In the genomic region with DNA sequence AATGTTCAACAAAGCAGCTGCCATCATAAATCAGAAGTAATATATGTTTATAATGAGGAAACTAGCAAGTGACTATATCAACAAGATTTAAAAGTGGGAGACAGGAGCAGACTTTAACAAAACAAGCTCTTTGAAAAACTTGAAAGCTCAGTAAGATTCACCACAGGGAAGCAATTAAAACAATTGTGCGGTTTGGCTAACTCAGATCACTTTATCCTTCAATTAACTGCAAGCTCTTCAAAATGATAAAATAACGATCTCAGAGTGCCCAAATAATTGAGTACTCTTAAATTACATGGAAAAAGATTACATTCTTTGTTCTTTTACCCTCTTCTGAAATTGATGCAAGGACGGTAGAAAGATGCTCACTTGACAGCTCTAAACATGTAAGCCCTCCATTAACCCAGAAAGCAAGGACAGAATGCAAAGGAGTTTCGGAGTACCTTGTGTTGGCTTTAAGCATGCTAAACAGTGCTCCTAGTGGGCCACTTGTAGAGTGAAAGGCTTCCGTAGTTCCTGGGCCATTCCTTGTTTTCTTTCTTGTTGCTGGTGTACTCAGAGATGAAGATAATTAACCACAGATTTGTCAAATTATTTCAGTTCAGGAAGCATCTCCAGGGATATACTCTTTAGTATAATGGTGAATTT, we compare ENCODE assay signal across 29 mouse cellular contexts.
A peak's percentile ranks its signal among the peaks of the same experiment; 100 is the strongest.
DNase-seq lines count a peak whose midpoint lies in the region; ATAC-seq and TF ChIP-seq lines count a peak whose summit lies in the region.
"Had no signal": no experiment of that assay in that cellular context is flagged by ENCODE, and none has a peak within 500 bp of the region (broad histone marks: within the 10 kb centered on the region; RNA-seq: fewer than 3 reads in every experiment).

No protein-coding gene starts in this region.

- no peak overlapping the region for H3K9ac ChIP-seq in midbrain, postnatal 0 days (replicated peaks; ENCODE audit: low read length, poor library complexity, severe bottlenecking)
- no peak overlapping the region for H3K9ac ChIP-seq in midbrain, embryonic 13.5 days (replicated peaks)
- H3K9ac ChIP-seq: embryonic facial prominence, embryonic 13.5 days; forebrain, embryonic 12.5 days; forebrain, embryonic 15.5 days; hindbrain, embryonic 13.5 days; intestine, embryonic 15.5 days had no signal

- peak; percentile 27 for TF ChIP-seq CTCF in midbrain, postnatal 0 days (IDR thresholded peaks at IDR 0.05)

- no peak overlapping the region for H3K27ac ChIP-seq in midbrain, postnatal 0 days (ENCODE audit: low read depth, low read length)
- no peak overlapping the region for H3K27ac ChIP-seq in midbrain, embryonic 13.5 days
- no peak overlapping the region for H3K27ac ChIP-seq in embryonic facial prominence, embryonic 10.5 days (replicated peaks)
- H3K27ac ChIP-seq: embryonic facial prominence, embryonic 13.5 days; forebrain, embryonic 12.5 days; forebrain, embryonic 15.5 days; heart, adult 2 months; hindbrain, embryonic 10.5 days; hindbrain, embryonic 13.5 days; intestine, embryonic 15.5 days had no signal

- H3K4me1 ChIP-seq in midbrain, postnatal 0 days (ENCODE audit: insufficient read depth, low read length) = no peaks in the 10 kb centered on the region
- no peaks in the 10 kb centered on the region for H3K4me1 ChIP-seq in midbrain, embryonic 13.5 days (replicated peaks)
- no peaks in the 10 kb centered on the region for H3K4me1 ChIP-seq in embryonic facial prominence, embryonic 10.5 days
- H3K4me1 ChIP-seq: embryonic facial prominence, embryonic 13.5 days; forebrain, embryonic 12.5 days; forebrain, embryonic 15.5 days; hindbrain, embryonic 10.5 days; hindbrain, embryonic 13.5 days; intestine, embryonic 15.5 days had no signal

- no peak overlapping the region for H3K4me2 ChIP-seq in midbrain, postnatal 0 days (ENCODE audit: low read depth, low read length, poor library complexity, severe bottlenecking)
- H3K4me2 ChIP-seq in midbrain, embryonic 13.5 days (replicated peaks) = no peak overlapping the region
- H3K4me2 ChIP-seq: embryonic facial prominence, embryonic 13.5 days; forebrain, embryonic 12.5 days; forebrain, embryonic 15.5 days; heart, embryonic 11.5 days; hindbrain, embryonic 13.5 days; intestine, embryonic 15.5 days had no signal

- H3K27me3 ChIP-seq in midbrain, postnatal 0 days (ENCODE audit: insufficient read depth, low read length) = no peaks in the 10 kb centered on the region
- H3K27me3 ChIP-seq in midbrain, embryonic 13.5 days = no peaks in the 10 kb centered on the region
- no peaks in the 10 kb centered on the region for H3K27me3 ChIP-seq in embryonic facial prominence, embryonic 10.5 days (replicated peaks; ENCODE audit: low read depth, poor library complexity, severe bottlenecking)
- H3K27me3 ChIP-seq: CH12.LX; embryonic facial prominence, embryonic 13.5 days; forebrain, embryonic 12.5 days; forebrain, embryonic 15.5 days; hindbrain, embryonic 13.5 days; intestine, embryonic 15.5 days had no signal

- intact Hi-C loops in left cerebral cortex, postnatal 36 days (cut with DNase I) = no loop called here

- ATAC-seq in midbrain, postnatal 0 days (ENCODE audit: low FRiP score) = no peak
- no peak for ATAC-seq in midbrain, embryonic 13.5 days
- ATAC-seq: forebrain, embryonic 15.5 days; hindbrain, embryonic 16.5 days; intestine, embryonic 15.5 days had no signal

- DNase-seq in midbrain, postnatal 0 days (ENCODE audit: low spot score) = no peak
- peak; percentile 72 for DNase-seq in ES-CJ7 (ENCODE audit: low read depth, low spot score)
- DNase-seq in R1 (ENCODE audit: low read depth, low spot score) = peak; percentile 68
- no peak for DNase-seq in embryonic facial prominence, embryonic 10.5 days (ENCODE audit: low spot score)
- no peak for DNase-seq in left cerebral cortex, postnatal 36 days (ENCODE audit: low spot score in 2 of 2)
- DNase-seq in spleen, postnatal 4 days (ENCODE audit: low spot score in 2 of 2) = no peak
- DNase-seq: adrenal gland, postnatal 10 days; adrenal gland, postnatal 36 days; B cell, adult 2 months; cerebellum, adult 11 months; cerebellum, adult 2 months; cerebellum, adult 9-11 months; cerebellum, postnatal 25 days; gastrocnemius, postnatal 10 days; gastrocnemius, postnatal 36 days; heart, adult 2 months; heart, postnatal 36 days had no signal

- no peak overlapping the region for H3K4me3 ChIP-seq in midbrain, postnatal 0 days (ENCODE audit: low read depth, low read length)
- H3K4me3 ChIP-seq in midbrain, embryonic 13.5 days (replicated peaks) = no peak overlapping the region
- no peak overlapping the region for H3K4me3 ChIP-seq in embryonic facial prominence, embryonic 10.5 days
- H3K4me3 ChIP-seq: embryonic facial prominence, embryonic 13.5 days; erythroblast, embryonic 14.5 days; forebrain, embryonic 12.5 days; forebrain, embryonic 15.5 days; heart, adult 2 months; hindbrain, embryonic 10.5 days; hindbrain, embryonic 13.5 days; intestine, embryonic 15.5 days had no signal

- no peaks in the 10 kb centered on the region for H3K9me3 ChIP-seq in midbrain, postnatal 0 days (ENCODE audit: low read length)
- no peaks in the 10 kb centered on the region for H3K9me3 ChIP-seq in midbrain, embryonic 13.5 days
- H3K9me3 ChIP-seq in embryonic facial prominence, embryonic 10.5 days = no peaks in the 10 kb centered on the region
- H3K9me3 ChIP-seq: embryonic facial prominence, embryonic 13.5 days; forebrain, embryonic 12.5 days; forebrain, embryonic 15.5 days; G1E; hindbrain, embryonic 10.5 days; hindbrain, embryonic 13.5 days; intestine, embryonic 15.5 days had no signal

- H3K36me3 ChIP-seq in midbrain, postnatal 0 days (ENCODE audit: insufficient read depth, low read length) = no peaks in the 10 kb centered on the region
- H3K36me3 ChIP-seq in midbrain, embryonic 13.5 days = no peaks in the 10 kb centered on the region
- no peaks in the 10 kb centered on the region for H3K36me3 ChIP-seq in embryonic facial prominence, embryonic 10.5 days (replicated peaks)
- H3K36me3 ChIP-seq: embryonic facial prominence, embryonic 13.5 days; forebrain, embryonic 12.5 days; forebrain, embryonic 15.5 days; G1E; hindbrain, embryonic 10.5 days; hindbrain, embryonic 13.5 days; intestine, embryonic 15.5 days had no signal

- WGBS in midbrain, postnatal 0 days = 54% methylated on average over 5 of the region's 5 CpGs
- WGBS in midbrain, embryonic 13.5 days = 52% methylated on average over 5 of the region's 5 CpGs
- 47% methylated on average over 5 of the region's 5 CpGs for WGBS in embryonic facial prominence, embryonic 10.5 days

Comparison
In these comparisons a context has a peak if more than half of its experiments do, and no peak if none do; other contexts are left out.
1. DNase-seq: peak in ES-CJ7 (single experiment) and R1 (single experiment); none in midbrain, postnatal 0 days (single experiment), embryonic facial prominence, embryonic 10.5 days (single experiment), left cerebral cortex, postnatal 36 days (0 of 2) and spleen, postnatal 4 days (0 of 2).